Mouse (Mus musculus) embryo, embryonic 10 days (tissue): ENCODE data around the gene Auts2.

ENCODE experiments used
- DNase-seq: peaks from one replicate; pipeline ENCODE4 v3.0.0-alpha.2; 2015; ENCODE audit warnings: low spot score

Gene Auts2

GRCm38 (mm10) chr5:131515707-131516407 is 1027.3 kb downstream of the Auts2 start:
- DNase-seq = peak; percentile 59

DNA sequence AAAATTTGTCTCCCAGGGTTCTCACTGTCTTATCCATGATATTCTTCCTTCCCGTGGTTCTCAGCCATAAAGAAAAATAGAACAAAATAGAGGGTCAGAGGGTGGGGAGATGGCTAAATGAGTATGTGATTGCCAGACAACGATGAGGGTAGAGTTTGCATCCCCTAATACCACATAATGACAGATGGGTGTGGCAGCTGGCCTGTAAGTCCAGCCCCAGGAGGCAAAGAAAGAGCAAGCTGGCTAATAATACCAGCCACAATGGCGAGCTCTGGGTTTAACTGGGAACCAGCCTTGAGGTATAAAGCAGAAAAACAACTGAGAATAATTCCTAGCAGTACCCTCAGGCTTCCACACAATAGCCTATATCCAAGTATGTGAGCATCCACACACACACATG is 1029.4 kb downstream of the Auts2 start:
- no peak for DNase-seq

DNA sequence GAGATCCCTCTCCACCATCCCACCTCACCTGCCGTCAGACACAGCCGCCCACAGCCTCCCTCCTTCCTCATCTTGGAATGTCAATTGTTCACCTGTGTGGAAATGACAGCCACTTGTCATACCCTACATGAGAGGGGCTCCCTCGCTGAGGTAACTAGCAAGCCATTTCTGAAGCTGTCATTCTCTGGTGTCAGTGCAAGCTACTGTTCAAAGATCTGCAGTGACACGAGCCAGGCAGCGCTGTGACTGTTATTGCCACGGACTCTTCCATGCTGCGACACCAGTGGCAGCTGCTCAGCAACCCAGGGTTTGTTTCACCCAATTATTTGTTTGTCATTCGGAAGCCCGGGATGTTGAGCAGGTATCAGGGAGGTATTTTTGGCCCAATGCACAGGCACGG is 1030.5 kb downstream of the Auts2 start:
- DNase-seq = no peak

DNA sequence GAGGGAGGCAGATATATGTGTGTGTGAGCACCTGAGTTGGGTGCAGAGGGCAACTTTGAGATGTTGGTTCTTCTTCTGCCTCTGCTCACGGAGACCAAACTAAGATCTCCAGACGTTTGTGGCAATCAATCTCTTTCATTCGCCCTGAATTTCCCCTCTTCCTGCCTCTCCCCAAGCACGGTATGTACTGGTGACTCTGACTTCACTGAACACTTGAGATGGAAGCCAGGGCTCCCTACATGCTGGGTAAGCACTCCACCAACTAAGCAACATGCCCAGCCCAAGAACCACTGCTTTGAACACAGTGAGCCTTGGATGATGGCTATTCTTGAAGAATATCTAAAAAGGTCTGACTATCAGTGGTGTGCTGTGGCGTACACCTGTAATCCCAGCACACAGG is 1032.5 kb downstream of the Auts2 start:
- no peak for DNase-seq

- DNase-seq = no peak
Observed at GRCm38 (mm10) chr5:131509315-131509714, 1033.8 kb downstream of the Auts2 start.

DNA sequence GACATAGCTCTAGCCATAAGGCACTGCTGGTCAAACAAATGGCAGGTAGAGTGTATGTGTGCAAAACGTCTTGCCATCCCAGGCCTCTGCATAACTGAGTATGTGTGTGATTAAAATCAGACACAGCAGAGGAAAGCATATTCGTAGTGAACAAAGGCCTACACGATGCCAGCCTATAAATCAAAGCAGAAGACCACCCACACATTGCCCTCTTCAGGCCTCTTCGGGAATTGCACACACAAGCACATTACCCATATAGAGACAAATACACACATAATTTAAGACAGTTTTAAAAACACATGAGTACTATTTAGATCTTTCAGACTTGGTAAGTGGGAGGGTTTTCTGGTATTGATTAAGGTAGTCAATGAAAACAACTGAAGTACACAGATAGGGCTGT is 1044.3 kb downstream of the Auts2 start:
- no peak for DNase-seq

DNA sequence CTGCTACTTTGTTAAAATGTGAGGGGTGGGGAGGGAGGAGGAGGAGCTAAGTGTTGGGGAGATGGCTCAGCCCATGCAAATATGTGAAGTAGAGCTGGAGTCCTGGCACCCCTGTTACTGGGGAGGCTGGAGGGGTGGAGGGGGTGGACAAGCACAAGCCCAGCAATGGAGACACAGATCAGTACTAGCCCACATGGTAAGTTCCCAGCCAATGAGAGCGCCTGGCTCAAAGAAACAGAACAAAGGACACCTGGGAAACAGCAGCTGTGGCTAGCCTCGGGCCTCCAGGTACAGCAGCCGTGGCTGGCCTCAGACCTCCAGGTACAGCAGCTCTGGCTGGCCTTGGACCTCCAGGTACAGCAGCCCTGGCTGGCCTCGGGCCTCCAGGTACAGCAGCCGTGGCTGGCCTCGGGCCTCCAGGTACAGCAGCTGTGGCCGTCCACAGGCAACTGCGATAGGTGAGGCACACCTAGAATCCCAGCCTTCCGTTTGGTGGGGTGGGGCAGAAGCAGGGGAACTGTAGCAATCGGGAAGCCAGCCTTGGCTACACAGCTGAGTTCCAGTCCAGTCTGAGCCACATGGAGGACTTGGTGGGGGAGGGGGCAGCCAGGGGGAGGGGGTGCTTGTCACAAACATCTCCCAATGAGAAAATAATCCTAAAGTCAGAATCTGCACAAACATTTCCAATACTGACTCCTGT is 1046.5 kb downstream of the Auts2 start:
- DNase-seq = no peak

DNA sequence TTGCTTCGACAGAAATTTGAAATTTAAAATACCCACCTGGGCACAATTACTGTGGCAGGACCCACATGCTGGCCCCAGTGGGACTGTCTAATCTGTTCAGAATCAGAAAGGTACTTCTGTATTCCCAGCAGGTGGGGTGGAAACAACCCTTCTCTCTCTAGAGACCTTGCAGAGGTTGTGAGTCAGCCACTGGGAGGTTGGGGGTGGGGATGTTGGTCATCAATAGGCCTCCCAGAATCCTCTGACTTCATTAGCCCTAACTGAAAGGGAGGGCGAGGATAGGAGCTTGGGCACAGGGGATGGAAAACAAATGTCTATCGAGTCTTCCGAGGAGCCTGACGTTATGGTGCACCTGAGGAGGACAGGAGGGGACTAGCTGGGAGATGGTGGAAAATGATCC is 1048.6 kb downstream of the Auts2 start:
- no peak for DNase-seq

GRCm38 (mm10) chr5:131492535-131492934 is 1050.6 kb downstream of the Auts2 start:
- DNase-seq = peak; percentile 45

DNA sequence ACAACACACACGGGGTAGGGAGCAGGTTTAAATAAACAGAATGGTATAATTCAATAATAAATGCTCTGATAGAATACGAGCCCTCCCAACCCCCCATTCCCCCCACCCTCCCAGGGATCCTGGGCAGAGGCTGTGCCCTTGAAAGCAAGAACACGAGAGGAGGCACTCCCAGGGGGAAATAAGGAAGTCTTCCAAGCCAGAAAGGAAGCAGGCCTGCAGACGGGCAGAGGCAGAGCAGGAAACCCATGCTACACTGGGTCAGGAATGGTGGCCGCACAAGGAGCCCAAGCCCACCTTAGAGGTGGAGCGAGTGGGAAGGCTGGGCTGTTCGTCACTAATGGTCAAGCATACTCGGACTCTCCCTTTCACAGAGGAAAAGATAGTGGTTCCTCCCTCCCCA is 1051.3 kb downstream of the Auts2 start:
- no peak for DNase-seq

DNA sequence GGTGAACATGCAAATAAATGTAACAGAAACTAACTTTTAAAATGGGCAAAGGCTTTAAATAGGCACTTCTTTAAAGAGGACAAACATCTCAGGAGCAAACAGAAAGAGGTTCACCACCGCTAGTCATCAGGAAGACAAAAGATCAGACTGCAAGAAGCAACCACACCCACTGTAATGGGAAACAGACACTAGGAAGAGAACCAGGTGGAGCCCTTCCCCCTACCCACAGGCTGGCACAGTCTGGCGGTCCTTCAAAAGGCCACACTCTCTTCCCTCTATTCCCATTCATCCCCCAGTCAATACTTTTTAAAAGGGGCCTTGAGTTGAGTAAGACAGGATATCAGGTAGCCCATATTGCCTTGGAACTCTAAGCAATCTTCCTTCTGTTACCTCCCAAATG is 1052.3 kb downstream of the Auts2 start:
- DNase-seq = no peak

DNA sequence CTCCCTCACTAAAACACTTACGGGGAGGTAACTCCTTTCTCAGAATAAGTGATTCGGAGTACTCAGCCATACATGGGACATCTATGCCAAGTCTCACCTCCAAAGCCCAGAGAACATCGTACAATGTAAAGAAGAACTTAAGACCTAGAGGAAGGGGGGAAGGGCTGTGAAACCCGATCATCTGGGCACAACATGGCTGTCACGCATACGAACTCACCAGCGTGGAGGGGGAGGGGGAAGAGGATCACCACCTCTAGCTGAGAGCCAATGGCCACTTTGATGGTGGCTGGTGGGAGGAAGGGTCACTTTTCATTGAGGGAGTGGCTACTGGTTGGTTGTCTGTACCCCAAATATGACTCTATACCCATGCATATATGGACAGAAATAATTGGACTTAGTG is 1053.3 kb downstream of the Auts2 start:
- no peak for DNase-seq

DNA sequence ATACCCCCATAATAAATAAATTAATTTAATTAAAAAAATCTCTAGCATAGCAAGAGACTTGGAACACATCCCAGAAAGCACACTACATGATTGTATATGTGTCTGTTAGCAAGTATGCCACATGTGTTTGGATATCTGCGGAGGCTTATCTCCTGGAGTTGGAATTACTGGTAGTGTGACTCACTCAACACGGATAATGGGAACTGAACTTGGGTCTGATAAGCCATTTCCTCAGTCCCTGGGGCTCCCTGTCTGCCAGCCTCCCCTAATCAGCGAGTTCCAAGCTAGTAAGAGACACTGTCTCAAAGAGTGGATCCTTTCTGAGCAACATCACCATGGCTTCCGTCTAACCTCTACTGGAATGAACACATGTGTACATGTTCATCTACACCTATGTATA is 1056.6 kb downstream of the Auts2 start:
- DNase-seq = no peak

DNA sequence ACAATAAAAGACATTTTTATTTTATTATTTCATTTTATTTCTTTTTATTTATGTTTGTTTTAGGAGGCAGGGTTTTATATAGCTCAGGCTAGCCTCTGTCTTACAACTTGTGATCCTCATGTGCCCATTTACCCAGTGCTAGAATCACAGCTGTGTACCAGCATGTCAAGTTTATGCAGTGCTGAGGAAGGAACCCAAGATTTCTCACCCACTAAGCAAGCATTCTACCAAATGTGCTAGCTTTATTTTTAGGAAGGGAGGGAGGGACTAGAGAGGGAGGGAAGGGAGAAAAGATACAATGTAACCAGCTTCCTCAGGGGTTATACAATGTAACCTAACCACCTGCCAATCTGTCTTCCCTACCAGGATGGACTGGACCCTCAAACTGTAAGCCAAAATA is 1067.9 kb downstream of the Auts2 start:
- DNase-seq = no peak

- no peak for DNase-seq
Observed at GRCm38 (mm10) chr5:131468609-131469008, 1074.5 kb downstream of the Auts2 start.

- no peak for DNase-seq
Observed at GRCm38 (mm10) chr5:131466131-131466530, 1077.0 kb downstream of the Auts2 start.

DNA sequence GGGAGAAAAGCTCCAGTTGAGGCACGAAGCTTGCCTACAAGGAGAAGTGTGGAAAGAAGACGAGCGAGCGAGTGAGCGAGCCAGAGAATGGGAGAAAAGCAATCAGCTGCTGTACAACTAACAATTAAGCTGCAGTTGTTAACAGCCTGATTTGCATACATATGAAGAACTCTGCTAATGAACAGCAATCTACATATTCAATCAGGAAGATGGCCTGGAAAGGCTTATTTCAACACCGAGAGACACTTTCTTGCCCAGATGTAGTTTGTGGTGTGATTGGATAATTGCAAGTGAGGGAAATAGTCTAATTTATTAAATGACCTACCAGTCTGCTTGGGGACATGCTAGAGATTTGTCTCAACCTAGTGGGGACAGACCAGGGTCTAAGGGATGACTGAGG is 1079.7 kb downstream of the Auts2 start:
- no peak for DNase-seq

GRCm38 (mm10) chr5:131459951-131460350 is 1083.2 kb downstream of the Auts2 start:
- DNase-seq = no peak

DNA sequence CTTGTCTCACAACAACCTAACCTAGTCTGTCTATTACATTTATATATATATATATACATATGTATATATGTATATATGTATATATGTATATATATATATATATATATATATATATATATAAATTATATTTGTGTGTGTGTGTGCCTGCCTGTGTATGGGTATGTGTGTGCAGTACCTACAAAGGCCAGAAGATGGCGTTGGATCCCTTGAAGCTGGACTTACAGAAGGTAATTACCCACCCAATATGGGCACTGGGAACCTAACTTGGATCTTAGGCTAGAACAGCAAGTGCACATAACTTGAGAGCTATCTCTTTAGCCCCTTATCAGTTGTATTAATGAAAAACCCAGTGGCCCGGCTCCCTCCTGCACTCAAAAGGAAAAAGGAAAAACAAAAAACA is 1083.6 kb downstream of the Auts2 start:
- DNase-seq = peak; percentile 28

GRCm38 (mm10) chr5:131458700-131459099 is 1084.4 kb downstream of the Auts2 start:
- DNase-seq = no peak

GRCm38 (mm10) chr5:131457999-131458398 is 1085.1 kb downstream of the Auts2 start:
- DNase-seq = no peak

- no peak for DNase-seq
Observed at GRCm38 (mm10) chr5:131449181-131449868, 1093.8 kb downstream of the Auts2 start.

DNA sequence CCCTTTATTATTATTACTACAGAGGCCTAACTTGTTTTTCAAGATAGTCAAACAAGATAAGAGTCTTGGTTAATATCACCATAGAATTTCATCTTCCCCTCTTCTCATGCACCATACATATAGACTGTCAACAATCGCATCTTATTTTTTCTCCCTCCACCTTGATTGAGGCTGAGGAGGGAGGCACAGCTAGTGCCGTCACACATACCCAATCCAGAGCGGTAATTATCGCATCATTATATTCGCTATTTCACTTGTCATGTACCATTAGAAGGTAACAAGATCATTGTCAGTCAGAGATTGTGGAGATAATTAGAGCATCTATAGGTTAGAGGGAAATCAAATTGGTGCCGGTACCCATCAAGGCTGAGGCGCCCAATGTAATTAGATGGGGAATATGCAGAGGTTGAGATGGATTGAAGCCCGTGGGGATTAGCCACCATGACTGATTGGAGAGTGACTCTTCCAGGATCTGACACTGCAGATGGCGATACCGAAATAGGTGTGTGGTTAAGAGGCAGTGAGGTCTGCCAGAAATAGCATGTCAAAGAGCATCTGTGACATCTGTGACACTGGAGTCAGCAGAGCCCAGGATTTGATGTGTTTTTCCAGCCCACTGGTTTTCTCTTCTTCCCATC is 1107.8 kb downstream of the Auts2 start:
- DNase-seq = peak; percentile 14
